Mouse (Mus musculus): ENCODE results near the gene Intu.

The Intu gene

GRCm38 (mm10) chr3:40527976-40528950 lies 2.8 kb upstream of the Intu start:
- no peak for DNase-seq (ENCODE audit: extremely low read depth, insufficient read length, low spot score)

- peak; percentile 52 for DNase-seq (ENCODE audit: extremely low read depth, insufficient read length, low spot score)
Measured at GRCm38 (mm10) chr3:40528958-40529357, 2.1 kb upstream of the Intu start.

- DNase-seq (ENCODE audit: extremely low read depth, insufficient read length, low spot score): no peak
Measured at GRCm38 (mm10) chr3:40530845-40531244, 241 bp upstream of the Intu start.

GRCm38 (mm10) chr3:40532256-40532655 lies 1.2 kb downstream of the Intu start:
- no peak for DNase-seq (ENCODE audit: extremely low read depth, insufficient read length, low spot score)

- no peak for DNase-seq (ENCODE audit: extremely low read depth, insufficient read length, low spot score)
Measured at GRCm38 (mm10) chr3:40534141-40534540, 3.1 kb downstream of the Intu start.

- DNase-seq (ENCODE audit: extremely low read depth, insufficient read length, low spot score): peak; percentile 85
Measured at GRCm38 (mm10) chr3:40540567-40541554, 9.8 kb downstream of the Intu start.

GRCm38 (mm10) chr3:40546621-40547020 lies 15.5 kb downstream of the Intu start:
- DNase-seq (ENCODE audit: extremely low read depth, insufficient read length, low spot score): no peak

GRCm38 (mm10) chr3:40652941-40653352 lies 121.9 kb downstream of the Intu start:
- no peak for DNase-seq (ENCODE audit: extremely low read depth, insufficient read length, low spot score)

- DNase-seq (ENCODE audit: extremely low read depth, insufficient read length, low spot score): no peak
Measured at GRCm38 (mm10) chr3:40653582-40653981, 122.5 kb downstream of the Intu start.

- DNase-seq (ENCODE audit: extremely low read depth, insufficient read length, low spot score): no peak
Measured at GRCm38 (mm10) chr3:40654028-40654427, 122.9 kb downstream of the Intu start.

- DNase-seq (ENCODE audit: extremely low read depth, insufficient read length, low spot score): no peak
Measured at GRCm38 (mm10) chr3:40655571-40655970, 124.5 kb downstream of the Intu start.

GRCm38 (mm10) chr3:40656339-40656738 lies 125.3 kb downstream of the Intu start:
- no peak for DNase-seq (ENCODE audit: extremely low read depth, insufficient read length, low spot score)

- no peak for DNase-seq (ENCODE audit: extremely low read depth, insufficient read length, low spot score)
Measured at GRCm38 (mm10) chr3:40660231-40660630, 129.1 kb downstream of the Intu start.

GRCm38 (mm10) chr3:40666109-40666508 lies 135.0 kb downstream of the Intu start:
- DNase-seq (ENCODE audit: extremely low read depth, insufficient read length, low spot score): no peak

- no peak for DNase-seq (ENCODE audit: extremely low read depth, insufficient read length, low spot score)
Measured at GRCm38 (mm10) chr3:40666861-40667719, 136.0 kb downstream of the Intu start.

GRCm38 (mm10) chr3:40668889-40669288 lies 137.8 kb downstream of the Intu start:
- no peak for DNase-seq (ENCODE audit: extremely low read depth, insufficient read length, low spot score)

- DNase-seq (ENCODE audit: extremely low read depth, insufficient read length, low spot score): no peak
Measured at GRCm38 (mm10) chr3:40669395-40669794, 138.3 kb downstream of the Intu start.

- DNase-seq (ENCODE audit: extremely low read depth, insufficient read length, low spot score): no peak
Measured at GRCm38 (mm10) chr3:40673515-40673914, 142.4 kb downstream of the Intu start.

- DNase-seq (ENCODE audit: extremely low read depth, insufficient read length, low spot score): no peak
Measured at GRCm38 (mm10) chr3:40674873-40675405, 143.9 kb downstream of the Intu start.

- no peak for DNase-seq (ENCODE audit: extremely low read depth, insufficient read length, low spot score)
Measured at GRCm38 (mm10) chr3:40678856-40679255, 147.8 kb downstream of the Intu start.

Data from 3134 (cell line).